Mouse (Mus musculus): ENCODE measurements around the gene Aqr.

Aqr gene

DNA sequence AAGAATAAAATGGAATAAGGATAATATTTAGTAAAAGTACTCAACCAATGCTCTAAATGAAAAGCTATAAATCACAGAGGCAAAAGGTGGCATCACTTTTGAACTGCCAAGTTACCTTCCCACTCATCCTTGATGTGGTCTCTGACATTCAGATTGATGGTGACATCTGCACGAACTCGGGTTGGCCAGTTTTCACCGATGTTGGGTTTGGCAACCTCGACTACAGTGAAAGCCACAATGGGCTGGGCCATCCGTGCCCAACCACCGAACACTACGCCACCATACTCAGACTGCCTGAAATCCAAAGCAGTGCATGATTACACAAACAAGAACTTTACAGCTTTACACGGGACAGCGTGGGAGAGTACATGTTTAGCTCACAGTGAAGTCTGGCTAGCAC lies 50.1 kb downstream of the Aqr start:
- in situ Hi-C loops (cut with MboI; ENCODE audit: low sequenced_read_pairs): no loop called here

DNA sequence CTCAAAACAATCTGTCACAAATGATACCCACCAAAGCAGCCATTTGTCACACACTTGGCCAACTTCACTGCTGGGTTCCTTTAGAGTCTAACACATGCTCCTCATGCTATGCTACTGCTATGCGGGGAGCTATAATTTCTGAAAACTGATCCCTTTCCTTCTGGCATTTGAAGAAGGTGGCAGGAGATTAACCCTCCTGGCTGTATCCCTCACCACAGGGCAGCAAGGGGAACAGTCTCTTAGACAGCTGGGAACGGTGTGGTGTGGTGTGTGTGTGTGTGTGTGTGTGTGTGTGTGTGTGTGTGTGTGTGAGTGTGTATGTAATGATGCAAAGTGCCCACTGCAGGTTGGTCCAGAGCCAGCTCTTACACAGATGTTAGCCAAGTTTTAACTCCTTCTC lies 51.0 kb downstream of the Aqr start:
- in situ Hi-C loops (cut with MboI; ENCODE audit: low sequenced_read_pairs): no loop called here

DNA sequence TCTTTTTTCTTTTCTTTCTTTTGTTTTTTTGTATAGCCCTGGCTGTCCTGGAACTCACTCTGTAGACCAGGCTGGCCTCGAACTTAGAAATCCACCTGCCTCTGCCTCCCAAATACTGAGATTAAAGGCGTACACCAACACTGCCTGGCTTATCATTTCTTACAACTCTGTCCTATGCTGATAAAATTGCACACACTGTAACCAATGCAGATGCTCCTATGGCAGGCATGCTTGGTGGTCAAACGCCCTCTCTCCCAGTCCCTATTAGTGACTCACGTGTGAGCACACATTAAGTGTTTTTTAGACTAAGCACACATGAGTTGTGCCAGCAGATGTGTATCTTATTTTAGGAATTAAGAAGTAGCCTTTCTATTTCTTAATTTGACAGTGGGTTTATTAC lies 53.5 kb downstream of the Aqr start:
- in situ Hi-C loops (cut with MboI; ENCODE audit: low sequenced_read_pairs): no loop called here

DNA sequence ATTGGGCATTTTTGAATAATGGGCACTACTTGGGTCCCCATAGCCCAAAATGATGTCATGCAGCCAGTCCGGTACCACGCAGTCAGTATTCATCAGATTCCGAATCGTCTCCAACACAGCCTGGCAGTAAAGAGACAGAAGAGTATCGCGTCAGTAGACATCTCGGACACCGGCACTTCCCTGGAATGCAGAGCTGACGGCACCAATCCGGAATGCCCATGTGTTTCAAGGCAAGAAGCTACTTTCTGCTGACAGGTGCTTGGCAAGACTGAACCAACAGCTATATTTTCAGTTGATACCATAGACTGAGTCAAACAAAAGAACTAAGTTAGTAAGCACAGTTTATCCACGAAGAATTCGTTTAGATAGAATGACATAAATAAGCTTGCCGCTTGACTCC lies 56.2 kb downstream of the Aqr start:
- in situ Hi-C loops (cut with MboI; ENCODE audit: low sequenced_read_pairs): no loop called here

DNA sequence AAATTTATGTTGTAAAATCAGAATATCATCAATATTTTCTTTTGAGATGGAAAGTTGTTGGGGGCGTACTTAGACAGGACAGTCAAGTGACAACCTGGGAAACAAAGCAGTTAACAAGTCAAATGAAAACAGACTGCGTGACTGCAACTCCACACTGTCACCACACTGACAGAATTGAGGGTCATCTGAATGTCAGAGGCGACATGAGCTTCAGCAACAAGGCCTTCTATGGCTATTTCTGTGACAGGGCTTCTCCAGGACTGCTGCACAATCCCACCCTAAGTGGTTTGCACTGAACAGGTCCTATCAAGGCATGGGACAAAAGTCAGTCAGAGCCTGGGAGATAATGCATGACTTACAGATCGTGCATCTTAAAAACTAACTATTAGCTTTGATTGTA lies 63.5 kb downstream of the Aqr start:
- in situ Hi-C loops (cut with MboI; ENCODE audit: low sequenced_read_pairs): no loop called here

DNA sequence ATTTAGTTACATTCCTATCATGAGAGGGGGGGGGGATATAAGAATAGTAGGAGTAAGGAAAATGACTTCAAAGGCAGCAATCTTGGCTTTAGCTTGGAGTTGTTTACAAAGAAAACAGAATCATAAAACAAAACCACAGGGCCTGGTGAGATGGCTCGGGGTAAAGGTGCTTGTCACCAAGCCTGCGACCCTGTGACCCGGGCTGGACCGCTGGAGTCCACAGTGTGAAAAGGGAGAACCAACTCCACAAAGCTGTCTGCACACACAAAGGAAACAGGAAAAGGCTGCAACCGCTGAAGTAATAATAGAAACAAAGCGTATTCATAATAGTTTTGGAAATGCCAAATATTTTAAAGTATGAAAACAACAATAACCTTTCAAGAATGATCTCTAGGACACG lies 67.4 kb downstream of the Aqr start:
- in situ Hi-C loops (cut with MboI; ENCODE audit: low sequenced_read_pairs): no loop called here

DNA sequence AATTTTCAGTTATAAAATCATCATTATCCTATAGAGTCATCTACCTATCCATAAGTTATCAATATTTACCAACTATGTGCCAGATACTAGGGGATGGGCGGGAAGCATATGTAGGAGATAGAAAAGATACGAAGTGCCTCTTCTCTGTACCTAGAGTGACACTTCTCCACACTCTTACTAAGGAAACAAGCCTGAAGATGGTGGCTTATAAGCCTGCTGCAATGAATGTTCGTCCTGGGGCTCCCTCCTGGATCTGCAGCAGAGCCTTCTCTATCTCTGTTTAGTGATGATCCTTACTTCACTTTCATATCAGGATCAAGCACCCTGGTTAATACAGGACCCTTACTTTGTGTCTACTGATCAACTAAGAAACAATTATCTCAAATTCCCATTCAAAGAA lies 69.2 kb downstream of the Aqr start:
- in situ Hi-C loops (cut with MboI; ENCODE audit: low sequenced_read_pairs): no loop called here

DNA sequence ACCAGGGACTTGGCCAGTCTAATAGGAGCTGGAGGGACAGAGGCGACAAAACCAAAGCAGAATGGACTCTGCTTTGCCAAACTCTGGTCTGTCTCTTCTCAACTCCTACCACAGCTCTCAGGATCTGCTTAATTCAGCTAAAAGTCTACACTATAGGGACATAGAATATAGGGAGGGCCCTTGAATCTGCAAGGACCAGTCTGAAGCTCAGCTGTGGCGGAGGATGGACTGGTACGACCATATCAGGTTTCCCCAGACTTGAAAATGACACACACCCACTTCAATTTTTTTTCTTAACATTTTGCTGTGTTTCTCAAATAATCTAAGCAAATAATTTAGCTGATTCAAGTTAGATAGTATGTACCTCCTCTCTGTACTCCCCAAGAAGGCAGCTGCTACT lies 69.6 kb downstream of the Aqr start:
- in situ Hi-C loops (cut with MboI; ENCODE audit: low sequenced_read_pairs): no loop called here

DNA sequence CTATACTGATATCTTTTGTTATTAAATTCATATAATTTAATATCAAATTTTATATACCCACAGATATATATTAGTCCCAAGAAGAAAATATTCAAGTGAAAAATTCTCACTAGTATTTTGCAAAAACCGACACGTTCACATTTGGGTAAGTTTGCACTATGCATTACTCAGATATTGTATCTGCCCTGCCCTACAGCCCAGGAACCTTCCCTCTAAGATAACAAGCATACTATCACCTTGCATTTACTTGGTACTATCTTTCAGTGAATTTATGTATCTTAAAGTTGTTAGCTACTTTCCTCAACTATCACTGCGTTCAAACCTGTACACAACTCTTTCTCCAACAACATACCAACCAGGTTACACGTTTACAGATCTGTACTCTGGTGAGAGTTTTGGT lies 71.3 kb downstream of the Aqr start:
- in situ Hi-C loops (cut with MboI; ENCODE audit: low sequenced_read_pairs): no loop called here

DNA sequence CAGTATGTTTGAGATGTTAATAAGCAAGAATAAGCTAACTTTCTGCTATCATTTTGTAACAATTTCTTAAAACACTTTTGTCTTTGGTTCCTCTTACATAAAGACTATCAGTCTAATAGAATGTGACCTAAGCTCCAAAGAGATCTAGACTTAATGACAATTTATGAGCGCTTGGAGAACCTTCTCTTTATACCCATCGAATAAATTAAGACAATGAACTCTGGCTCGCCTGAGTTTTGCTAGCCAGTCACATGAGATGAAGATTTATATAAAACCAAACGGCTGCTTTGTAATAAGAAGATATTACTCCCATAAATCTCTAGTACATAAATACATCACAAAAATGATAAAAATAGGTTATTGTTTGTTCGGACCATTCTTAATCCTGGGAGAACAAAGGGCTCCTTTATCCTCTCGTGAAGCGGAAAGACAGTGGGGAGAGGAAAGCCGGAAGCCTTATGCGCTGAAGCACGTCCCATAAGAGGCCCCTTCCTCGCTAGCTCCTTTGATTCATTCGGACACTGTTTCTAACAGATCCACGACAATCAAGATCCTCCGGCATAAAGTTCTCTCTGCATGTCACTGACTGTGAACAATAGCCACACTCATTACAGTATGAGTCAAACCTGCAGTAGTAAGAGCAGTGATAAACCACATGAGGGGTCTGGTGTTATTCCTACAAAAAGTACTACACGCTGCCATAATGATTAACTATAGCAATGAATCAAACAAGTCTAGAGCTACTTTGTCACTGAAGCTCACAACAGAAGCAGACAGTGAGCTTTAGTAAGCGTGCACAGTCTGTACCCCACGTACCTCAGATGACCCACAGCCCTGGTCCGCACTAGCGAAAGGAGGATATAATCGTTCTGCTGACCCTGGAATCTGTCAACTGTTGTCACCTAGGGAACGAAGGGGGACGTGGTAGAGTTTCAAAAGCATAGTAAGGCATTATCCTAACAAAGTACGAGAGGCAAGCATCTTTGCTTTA lies 79.2 kb downstream of the Aqr start:
- in situ Hi-C loops (cut with MboI; ENCODE audit: low sequenced_read_pairs): no loop called here

DNA sequence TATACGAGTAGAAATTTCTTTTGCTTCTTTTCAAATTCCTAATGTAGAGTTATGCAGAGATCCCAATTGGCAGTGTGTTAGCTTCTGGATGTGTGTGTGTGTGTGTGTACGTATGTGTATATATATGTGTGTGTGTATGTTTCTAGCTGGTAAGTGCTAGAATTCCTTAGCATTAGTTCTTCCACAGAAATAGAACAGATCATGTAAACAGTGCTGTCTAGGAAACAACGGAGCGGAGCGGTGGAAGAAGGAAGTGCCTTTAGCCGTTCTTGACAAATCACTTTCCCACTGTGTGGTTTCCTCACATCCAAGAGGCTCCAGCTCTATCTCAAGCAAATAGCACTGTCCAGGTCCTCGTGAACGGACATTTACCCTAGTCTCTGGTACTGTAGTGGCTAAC lies 80.4 kb downstream of the Aqr start:
- in situ Hi-C loops (cut with MboI; ENCODE audit: low sequenced_read_pairs): no loop called here

DNA sequence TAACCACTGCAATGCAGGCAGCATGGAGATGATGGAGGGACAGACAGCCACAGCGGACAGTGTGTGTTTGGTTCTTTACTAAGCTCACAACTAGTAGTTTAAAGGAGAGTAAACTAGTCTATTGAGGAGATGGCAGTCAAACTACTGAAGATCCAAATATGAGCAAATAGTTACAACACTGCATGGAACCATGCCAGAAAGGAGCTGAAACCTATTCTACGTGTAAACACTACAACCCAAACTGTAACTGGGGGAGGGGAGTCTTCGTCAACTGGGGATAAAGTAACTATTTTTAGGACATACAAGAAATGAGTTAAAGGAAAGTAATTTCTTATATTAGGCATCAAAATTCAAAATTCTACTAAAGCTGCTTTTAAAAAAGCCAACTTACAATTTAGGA lies 84.4 kb downstream of the Aqr start:
- in situ Hi-C loops (cut with MboI; ENCODE audit: low sequenced_read_pairs): no loop called here

DNA sequence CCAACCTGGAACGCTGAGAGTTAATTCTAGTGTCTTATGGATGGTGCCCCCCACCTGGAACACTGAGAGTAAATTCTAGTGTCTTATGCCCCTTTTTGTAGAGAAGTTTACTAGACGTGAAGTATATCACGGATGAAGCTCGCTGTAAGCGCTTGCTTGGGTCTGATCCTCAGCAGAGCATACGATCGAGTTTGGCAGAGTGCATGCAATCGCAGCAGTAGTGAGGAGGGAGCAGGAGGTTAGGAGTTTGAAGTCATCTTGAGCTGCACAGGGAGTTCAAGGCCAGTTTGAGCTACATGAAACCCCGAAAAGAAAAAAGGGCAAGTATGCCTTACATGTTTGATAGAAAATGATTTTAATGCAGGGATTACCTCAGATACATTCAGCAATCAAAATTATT lies 86.0 kb downstream of the Aqr start:
- in situ Hi-C loops (cut with MboI; ENCODE audit: low sequenced_read_pairs): no loop called here

DNA sequence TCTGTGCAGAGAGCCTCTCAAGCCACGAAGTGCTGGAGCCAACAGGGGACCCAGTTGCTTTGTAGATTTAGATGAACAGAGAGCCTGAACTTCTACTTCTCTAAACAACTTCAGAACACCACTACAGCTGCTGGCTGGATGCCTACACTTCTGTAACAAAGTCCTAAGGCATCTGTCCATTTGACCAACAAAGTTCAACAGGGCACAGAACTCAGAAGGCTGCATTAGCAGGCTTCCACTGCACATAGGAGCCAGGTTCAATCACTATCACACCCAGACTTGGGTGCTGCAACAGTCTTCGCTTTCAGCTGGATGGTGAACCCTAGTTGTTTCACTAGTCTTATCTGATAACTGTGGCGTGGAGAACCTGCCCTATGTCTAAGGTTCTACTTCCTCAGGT lies 87.0 kb downstream of the Aqr start:
- in situ Hi-C loops (cut with MboI; ENCODE audit: low sequenced_read_pairs): no loop called here

DNA sequence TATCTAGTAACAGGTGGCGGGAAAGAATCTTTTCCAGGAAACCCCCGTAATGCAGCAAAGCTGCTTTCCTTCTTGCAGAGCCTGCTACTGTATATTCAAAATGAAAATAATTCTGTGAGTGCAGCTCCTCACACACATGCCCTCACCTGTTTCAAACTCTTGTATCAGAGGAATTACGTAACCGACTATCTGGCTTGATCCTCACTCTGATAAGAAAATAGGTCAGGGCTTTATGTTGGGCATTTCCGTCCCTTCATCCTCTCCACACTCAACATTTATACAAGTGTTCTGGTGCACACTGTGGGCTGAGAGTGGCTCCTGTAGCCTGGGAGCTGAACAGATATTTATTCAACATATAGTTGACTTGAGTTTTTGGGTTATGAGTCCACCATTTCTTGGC lies 87.7 kb downstream of the Aqr start:
- in situ Hi-C loops (cut with MboI; ENCODE audit: low sequenced_read_pairs): no loop called here

DNA sequence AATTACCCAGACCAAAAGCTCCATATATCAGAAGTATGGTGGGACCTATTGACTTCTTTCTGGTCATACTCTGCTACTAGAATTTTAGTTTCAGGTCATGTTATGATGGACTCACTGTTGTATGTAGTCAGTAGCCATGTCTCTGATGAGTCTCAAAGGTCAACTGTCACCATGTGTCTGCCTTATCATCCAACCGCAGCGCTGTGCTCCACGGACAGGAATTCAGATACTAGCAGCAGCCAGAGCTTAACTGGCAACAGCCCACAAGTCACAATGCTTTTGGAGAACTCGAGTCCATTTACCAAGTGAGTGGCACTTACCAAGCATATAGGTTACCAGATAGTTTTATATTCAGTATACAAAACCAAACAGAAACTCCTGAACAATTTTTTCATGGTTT lies 89.2 kb downstream of the Aqr start:
- in situ Hi-C loops (cut with MboI; ENCODE audit: low sequenced_read_pairs): no loop called here

DNA sequence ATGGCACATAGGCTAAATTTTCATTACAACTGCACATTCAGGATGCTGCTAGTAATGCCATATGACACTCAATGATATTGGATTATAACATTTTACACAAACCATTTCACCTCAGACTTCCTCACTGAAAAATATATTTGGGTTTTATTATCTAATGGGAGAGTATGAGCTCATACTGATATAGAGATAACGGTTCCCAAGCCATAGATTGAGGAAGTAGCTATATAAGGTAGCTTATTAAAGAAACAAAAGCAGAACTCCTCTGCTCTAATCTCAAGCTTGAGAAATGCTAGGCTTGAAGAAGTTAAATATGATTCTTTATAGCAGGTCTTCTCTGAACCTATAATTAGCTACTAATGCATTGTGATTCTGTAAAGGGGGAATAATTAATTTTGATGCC lies 90.3 kb downstream of the Aqr start:
- in situ Hi-C loops (cut with MboI; ENCODE audit: low sequenced_read_pairs): no loop called here

DNA sequence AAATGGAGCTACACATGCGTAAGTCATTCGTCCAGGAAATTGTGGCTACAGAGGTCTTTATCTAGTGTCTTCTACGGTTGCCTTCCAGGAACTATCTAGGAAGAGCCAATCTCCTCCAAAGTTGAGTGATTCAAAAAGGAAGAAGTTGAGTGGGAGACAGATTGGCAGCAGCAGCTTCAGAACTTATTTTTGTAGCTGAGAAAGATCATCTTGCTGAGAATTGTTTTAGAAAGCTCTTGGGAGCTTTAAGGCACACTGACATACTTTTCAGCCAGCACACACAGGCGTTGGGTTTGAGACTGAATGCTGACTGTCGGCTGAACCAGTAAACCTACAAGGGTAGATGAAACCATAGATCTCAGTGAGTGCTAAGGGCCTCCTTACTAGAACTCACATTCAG lies 91.5 kb downstream of the Aqr start:
- in situ Hi-C loops (cut with MboI; ENCODE audit: low sequenced_read_pairs): no loop called here

DNA sequence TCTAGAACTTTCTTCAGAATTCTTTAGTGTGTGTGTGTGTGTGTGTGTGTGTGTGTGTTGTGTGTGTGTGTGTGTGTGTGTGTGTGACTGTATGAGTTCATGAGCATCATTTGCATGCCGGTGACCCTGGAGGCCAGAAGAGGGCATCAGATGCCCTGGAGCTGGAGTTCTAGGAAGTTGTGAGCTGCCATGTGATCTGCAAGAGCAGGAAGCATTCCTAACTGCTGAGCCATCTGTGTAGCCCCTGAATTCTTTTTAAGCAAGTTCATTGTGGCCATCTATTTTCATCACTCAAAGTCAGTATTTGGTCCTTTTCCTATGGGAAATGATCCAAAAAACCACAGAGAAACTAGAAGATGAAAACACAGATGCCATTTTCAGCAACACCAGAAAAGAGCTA lies 92.1 kb downstream of the Aqr start:
- in situ Hi-C loops (cut with MboI; ENCODE audit: low sequenced_read_pairs): no loop called here

DNA sequence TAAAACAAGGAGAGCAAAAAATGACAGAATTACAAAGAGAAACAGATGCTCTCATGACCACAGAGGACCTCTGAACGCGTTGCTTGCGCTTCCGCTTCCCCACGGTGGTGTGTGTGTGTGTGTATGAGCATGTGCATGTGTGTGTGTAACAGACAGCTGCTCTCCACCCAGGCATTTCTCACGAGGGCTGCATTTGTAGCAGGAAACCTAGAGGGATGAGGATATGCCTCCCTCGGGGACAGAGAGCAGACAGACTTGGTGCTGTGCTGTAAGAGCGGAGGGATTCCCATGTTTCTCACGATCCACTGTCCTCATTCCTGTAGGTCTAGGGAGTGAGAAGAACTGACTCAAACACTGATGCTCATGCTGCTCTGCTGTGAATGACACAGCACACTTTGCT lies 93.2 kb downstream of the Aqr start:
- in situ Hi-C loops (cut with MboI; ENCODE audit: low sequenced_read_pairs): no loop called here

DNA sequence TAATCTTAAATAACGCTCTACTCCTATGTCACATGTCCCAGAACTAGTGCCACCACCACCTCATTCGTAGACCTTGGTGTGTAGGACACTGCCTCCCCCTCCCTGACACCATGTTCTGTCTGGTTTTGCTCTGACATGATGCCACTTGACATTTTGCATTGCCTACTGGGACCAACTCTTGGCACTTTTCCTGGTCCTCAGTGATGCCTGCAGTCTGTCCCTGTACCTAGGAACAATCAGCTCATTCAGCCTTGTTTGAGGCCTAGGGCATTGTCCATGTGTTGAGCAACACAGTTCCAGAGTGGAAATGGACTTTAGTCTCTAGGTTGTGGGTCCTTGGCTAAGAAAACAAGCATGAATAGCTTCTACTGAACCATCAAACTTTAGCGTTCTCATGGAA lies 97.0 kb downstream of the Aqr start:
- in situ Hi-C loops (cut with MboI; ENCODE audit: low sequenced_read_pairs): no loop called here

DNA sequence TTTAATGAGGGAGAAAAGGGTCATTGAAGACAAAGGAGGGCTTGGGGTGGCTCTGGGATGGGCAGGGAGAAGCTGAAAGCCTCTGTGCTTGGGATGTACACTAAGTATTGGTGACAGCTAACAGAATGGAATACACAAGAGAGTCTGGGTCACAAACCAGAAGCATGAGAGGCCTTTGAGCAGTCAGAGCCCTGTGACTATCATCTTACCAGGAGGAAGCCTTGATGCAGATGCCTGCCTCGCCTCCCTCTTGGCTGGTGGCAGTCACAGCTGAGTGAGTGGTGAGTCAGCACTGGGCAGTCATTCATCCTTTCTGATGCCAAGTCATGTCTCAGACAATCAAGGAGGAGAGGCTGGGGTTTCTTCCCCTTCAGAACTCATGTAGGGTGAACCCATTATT lies 99.6 kb downstream of the Aqr start:
- in situ Hi-C loops (cut with MboI; ENCODE audit: low sequenced_read_pairs): no loop called here

DNA sequence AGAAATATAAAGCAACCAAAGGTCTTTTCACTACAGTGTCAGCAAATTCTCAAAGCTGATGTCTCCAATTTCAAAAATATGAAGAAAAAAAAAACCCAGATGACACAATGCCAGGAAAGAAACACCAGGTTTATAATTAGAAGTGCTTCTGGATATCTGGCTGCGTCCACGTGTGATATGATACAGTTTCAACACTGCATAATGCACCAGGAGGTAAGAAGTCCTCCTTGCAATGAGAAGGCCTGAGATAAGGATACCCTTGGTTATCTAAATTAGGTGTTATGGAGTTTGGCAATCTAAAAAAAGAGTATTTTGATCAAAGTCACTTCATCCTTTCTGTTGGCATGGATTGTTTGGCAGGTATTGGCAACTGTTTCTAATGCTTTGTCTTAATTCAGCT lies 114.9 kb downstream of the Aqr start:
- in situ Hi-C loops (cut with MboI; ENCODE audit: low sequenced_read_pairs): no loop called here
